Mouse (Mus musculus) lung, adult 2 months (tissue): Measurements from ENCODE around the gene Tln2.

ENCODE experiments used
- CTCF ChIP-seq: fragments of 200-500 bp; IDR thresholded peaks from 2 replicates; pipeline ENCODE4 v1.5.1; 2011; ENCODE audit warnings: mild to moderate bottlenecking, low read length, control low read depth; ENCODE audit not compliant: insufficient read depth
- POLR2A ChIP-seq: fragments of 200-500 bp; IDR thresholded peaks from 2 replicates; pipeline ENCODE4 v1.6.1; 2011; ENCODE audit warnings: low read depth, mild to moderate bottlenecking, control low read depth, low read length, borderline replicate concordance; ENCODE audit errors: extremely low read depth

DNA sequence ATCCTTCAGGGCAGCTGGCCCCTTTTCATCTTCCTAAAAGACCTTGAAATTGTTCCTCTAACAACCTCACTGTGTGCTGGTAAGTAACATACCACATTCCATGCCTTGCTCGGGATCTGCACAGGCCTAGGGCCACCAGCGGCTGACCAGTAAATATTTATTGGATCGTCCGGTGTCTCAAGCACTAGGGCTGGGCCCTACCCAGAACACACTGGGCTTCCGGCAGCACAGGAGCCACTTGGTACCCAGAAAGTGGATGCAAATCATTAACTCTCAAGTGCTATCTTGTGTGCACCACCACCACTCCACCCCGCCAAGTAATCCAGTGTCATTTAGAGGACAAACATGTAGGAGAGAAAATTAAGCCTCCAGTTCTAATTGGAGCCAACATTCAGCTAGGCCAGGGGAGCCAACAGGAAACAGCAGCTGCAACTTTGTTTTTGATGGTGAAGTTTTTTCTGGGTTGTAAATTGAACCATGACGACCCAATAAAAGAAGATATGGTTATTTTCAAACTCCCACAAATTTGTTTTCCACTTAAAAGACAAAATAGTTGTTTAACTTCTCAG is 46.4 kb upstream of the Tln2 start:
- TF ChIP-seq POLR2A, result no peak
- TF ChIP-seq CTCF, result no peak
